In the genomic region with DNA sequence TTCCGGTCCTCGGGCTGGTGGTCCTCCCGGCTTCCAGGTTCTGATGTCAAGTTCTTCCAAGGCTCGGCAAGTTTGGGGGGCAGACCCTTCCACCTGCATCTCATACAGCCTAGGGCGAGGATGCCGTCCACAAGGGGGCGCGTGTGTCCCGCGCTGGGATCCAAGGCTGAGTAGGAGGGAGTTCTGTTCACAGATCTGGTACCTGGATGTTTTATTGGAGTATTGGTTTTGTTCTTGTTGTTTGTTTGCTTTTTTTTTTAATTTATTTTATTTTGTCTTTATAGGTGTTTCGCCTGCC, we compare ENCODE assay signal across 8 mouse cellular contexts. TPM values are rescaled to one million over a fixed set of nuclear protein-coding genes. Genes with fewer than 3 reads are reported as not detected.
A peak's percentile ranks its signal among the peaks of the same experiment; 100 is the strongest.
DNase-seq lines count a peak whose midpoint lies in the region; ATAC-seq lines count a peak whose summit lies in the region.

No protein-coding gene starts in this region.

- H3K9ac ChIP-seq in hindbrain, embryonic 13.5 days: no peak overlapping the region

- H3K27ac ChIP-seq in hindbrain, embryonic 13.5 days: no peak overlapping the region

- 2% methylated on average over 11 of the region's 11 CpGs for WGBS in hindbrain, embryonic 13.5 days

- H3K4me2 ChIP-seq in hindbrain, embryonic 13.5 days: peak overlapping the region; percentile 42

- H3K4me1 ChIP-seq in hindbrain, embryonic 13.5 days (replicated peaks): peaks cover 10% of the 10 kb centered on the region

- peak; percentile 84 for ATAC-seq in hindbrain, embryonic 13.5 days (ENCODE audit: low FRiP score)

- peak; percentile 81 for DNase-seq in Muller cell, postnatal 12 days (ENCODE audit: inconsistent ontology term)
- peak; percentile 77 for DNase-seq in cerebellum, adult 9-11 months
- DNase-seq in frontal cortex, postnatal 14 days (ENCODE audit: low spot score in 2 of 2): peak; percentile 53 to 81
- peak; percentile 87 to 96 for DNase-seq in layer of hippocampus, postnatal 25 days (ENCODE audit: extremely low spot score in 1 of 2, low spot score in 1 of 2)
- peak; percentile 82 for DNase-seq in lung, postnatal 25 days (ENCODE audit: low spot score)
- DNase-seq in retina, embryonic 14.5 days (ENCODE audit: low spot score): peak; percentile 86
- DNase-seq in thymus, postnatal 4 days: peak; percentile 98

- H3K36me3 ChIP-seq in hindbrain, embryonic 13.5 days: no peaks in the 10 kb centered on the region

- H3K9me3 ChIP-seq in hindbrain, embryonic 13.5 days: no peaks in the 10 kb centered on the region

- H3K27me3 ChIP-seq in hindbrain, embryonic 13.5 days: peaks cover 9% of the 10 kb centered on the region; the same call in 1 of the 2 replicates

- H3K4me3 ChIP-seq in hindbrain, embryonic 13.5 days: peak overlapping the region; percentile 19; the same call in 1 of the 2 replicates

RNA-seq across cellular contexts. Expression of a gene that starts 8.6 kb away (rescaled TPM):
- 4.6 and 5.5 TPM in 2 replicates for polyA plus RNA-seq in hindbrain, embryonic 13.5 days (2015; fragmentation: Nextera tagmentation; extraction: Ambion mirVana)
- under 1 TPM; 0.54 to 0.85 TPM for total RNA-seq in layer of hippocampus, postnatal 25 days (2021)

RNA-seq across cellular contexts. Expression of a gene that starts 9.0 kb away (rescaled TPM):
- polyA plus RNA-seq in hindbrain, embryonic 13.5 days (2015; fragmentation: Nextera tagmentation; extraction: Ambion mirVana): 314 and 346 TPM in 2 replicates
- total RNA-seq in layer of hippocampus, postnatal 25 days (2021): 100 to 1,000 TPM; 633 to 647 TPM

RNA-seq across cellular contexts. Expression of a gene that starts 18.3 kb away (rescaled TPM):
- 4.0 and 4.3 TPM in 2 replicates for polyA plus RNA-seq in hindbrain, embryonic 13.5 days (2015; fragmentation: Nextera tagmentation; extraction: Ambion mirVana)
- 1 to 10 TPM in 1 of 2 experiments, under 1 TPM in 1; 0.47 to 2.0 TPM for total RNA-seq in layer of hippocampus, postnatal 25 days (2021)

RNA-seq across cellular contexts. Expression of a gene that starts 36.9 kb away (rescaled TPM):
- polyA plus RNA-seq in hindbrain, embryonic 13.5 days (2015; fragmentation: Nextera tagmentation; extraction: Ambion mirVana): 26.5 and 27.6 TPM in 2 replicates
- 100 to 1,000 TPM; 351 to 373 TPM for total RNA-seq in layer of hippocampus, postnatal 25 days (2021)

RNA-seq across cellular contexts. Expression of a gene that starts 37.7 kb away (rescaled TPM):
- polyA plus RNA-seq in hindbrain, embryonic 13.5 days (2015; fragmentation: Nextera tagmentation; extraction: Ambion mirVana): 2.9 TPM in 2 replicates
- under 1 TPM in 1 of 2 experiments, not detected in 1; 0.99 TPM for total RNA-seq in layer of hippocampus, postnatal 25 days (2021)
